Mouse (Mus musculus): Measurements from ENCODE around the gene Pkd1l3.

Pkd1l3 gene

GRCm38 (mm10) chr8:109704565-109705319 lies 90.4 kb downstream of the Pkd1l3 start:
- peak; percentile 63 for DNase-seq (ENCODE audit: low read depth)

GRCm38 (mm10) chr8:109705320-109706075 lies 91.2 kb downstream of the Pkd1l3 start, which contains the start of gene Zfp821:
Gene Zfp821, plus strand, starts transcription at chr8:109705546.
- DNase-seq (ENCODE audit: low read depth): peak; percentile 79

- no peak for DNase-seq (ENCODE audit: low read depth)
Observed at GRCm38 (mm10) chr8:109706076-109706873, 92.0 kb downstream of the Pkd1l3 start.

GRCm38 (mm10) chr8:109706874-109707237 lies 92.5 kb downstream of the Pkd1l3 start:
- DNase-seq (ENCODE audit: low read depth): peak; percentile 73

- DNase-seq (ENCODE audit: low read depth): peak; percentile 28
Observed at GRCm38 (mm10) chr8:109707921-109708320, 93.6 kb downstream of the Pkd1l3 start.

- DNase-seq (ENCODE audit: low read depth): no peak
Observed at GRCm38 (mm10) chr8:109712521-109712920, 98.2 kb downstream of the Pkd1l3 start.

GRCm38 (mm10) chr8:109714961-109715360 lies 100.6 kb downstream of the Pkd1l3 start:
- peak; percentile 57 for DNase-seq (ENCODE audit: low read depth)
